Mouse (Mus musculus): ENCODE data around the gene Alg14.

Gene Alg14

DNA sequence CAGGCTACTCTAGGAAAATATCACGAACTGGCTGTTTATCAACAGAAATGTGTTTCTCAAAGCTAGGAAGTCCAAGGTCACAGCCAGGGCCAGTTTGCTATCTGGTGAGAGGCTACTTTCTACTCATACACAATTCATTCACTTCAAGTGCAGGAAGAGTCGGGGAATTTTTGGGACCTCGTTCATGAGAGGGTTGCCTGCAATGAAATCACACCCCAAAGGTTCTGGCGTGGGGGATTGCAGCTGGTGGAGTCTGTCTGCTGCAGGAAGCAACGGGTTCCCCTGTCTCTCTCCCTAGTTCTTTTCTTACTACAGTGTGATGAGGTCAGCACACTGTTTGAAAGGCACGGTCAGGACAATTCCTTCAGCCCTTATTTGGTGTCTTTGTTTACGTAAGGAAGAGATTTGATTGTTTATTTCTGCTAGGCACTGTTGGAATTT, 48.8 kb downstream of the Alg14 start:
- DNase-seq = no peak

GRCm38 (mm10) chr3:121343224-121343623, 51.7 kb downstream of the Alg14 start:
- no peak for DNase-seq

- DNase-seq = no peak
Observed at GRCm38 (mm10) chr3:121344056-121344945, 52.7 kb downstream of the Alg14 start.

DNA sequence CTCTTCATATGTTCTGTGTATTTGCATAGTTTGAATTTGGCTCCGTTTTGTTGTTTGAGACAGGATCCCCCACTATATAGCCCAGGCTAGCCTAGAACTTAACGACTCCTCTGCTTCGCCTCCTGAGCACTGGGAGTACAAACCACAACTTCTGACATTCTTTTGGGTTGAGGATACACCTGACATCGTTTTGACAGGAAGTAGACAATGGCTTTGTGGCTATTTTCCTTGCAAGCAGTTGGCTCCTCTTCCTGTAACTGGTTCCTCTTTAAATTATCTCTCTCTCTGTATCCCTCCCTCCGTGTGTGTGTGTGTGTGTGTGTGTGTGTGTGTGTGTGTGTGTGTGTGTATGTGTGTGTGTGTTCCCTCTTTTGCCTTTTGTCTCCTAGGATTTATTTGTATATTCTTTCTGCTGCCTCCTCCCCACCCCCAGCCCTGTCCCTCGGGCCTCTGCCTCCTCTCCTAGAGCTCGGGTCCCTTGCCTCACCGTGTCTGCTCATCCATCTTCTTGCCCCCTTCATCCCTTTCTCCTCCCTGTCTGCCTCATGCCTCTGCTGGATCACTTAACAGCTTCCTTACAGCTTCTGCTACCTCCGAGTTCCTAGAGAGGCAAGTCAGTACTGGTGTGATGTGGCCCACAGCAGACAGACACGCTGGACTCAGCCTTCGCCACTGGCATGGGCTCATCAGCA, 53.5 kb downstream of the Alg14 start:
- DNase-seq = no peak

GRCm38 (mm10) chr3:121345643-121346000, 54.0 kb downstream of the Alg14 start:
- DNase-seq = no peak

GRCm38 (mm10) chr3:121346507-121347267, 55.1 kb downstream of the Alg14 start:
- no peak for DNase-seq

DNA sequence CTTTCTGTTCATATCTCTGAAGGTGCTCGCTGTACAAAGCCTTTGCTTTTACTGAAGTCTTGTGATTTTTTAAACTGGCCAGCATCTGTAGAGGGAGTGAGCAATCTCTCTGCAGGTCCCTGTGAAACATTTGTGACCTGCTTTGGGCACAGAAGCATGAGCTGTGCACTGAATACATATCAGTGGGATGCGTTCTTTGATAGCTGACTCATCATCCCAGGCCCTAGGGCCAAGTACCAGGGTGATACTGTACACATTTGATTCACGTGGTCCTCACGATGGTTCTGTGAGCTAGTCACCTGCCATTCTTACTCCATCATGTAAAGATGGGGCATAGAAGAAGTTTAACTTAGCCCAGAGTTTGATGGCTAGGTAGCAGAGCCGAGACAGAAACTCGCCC, 57.2 kb downstream of the Alg14 start:
- DNase-seq = no peak

DNA sequence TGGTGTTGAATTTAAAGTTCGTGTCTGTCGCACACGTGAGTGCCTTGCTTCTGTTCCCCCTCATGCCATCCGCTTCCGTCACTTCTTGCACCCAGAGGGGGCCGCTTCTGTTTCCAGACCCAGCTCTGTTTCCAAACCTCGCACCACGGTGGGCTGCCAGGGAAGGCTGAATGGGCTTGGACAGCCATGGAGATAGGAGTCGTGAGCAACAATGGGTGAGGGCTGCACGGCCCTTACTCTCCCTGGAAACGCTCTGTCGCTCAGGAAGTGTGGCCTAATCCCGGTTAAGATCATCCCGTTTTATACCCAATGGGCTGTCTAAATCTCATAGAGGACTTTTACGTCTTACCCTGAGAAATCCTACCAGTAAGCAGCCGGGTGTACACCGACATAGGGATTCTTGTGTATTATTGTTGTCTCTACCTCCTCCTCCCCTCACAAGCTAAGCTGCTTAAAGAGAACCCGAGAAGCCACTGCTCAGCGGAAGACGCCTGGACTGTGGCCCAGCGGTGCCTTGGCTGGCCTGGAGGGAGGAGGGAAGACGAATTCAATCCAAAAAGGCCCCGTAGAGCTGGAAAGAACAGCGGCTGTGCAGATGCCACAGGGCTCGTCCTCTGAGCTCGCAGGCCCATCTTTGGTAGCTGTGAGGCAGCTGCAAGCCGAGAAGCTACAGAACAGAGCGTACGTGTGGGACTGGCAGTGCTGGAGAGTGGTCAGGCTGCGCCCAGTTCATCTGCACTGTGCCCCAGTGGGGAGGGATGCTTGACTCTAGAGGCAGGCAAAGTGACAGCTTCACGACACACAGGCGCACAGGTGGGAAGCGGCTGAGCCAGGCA, 58.0 kb downstream of the Alg14 start:
- DNase-seq = no peak

GRCm38 (mm10) chr3:121351257-121351656, 59.7 kb downstream of the Alg14 start:
- DNase-seq = no peak

DNA sequence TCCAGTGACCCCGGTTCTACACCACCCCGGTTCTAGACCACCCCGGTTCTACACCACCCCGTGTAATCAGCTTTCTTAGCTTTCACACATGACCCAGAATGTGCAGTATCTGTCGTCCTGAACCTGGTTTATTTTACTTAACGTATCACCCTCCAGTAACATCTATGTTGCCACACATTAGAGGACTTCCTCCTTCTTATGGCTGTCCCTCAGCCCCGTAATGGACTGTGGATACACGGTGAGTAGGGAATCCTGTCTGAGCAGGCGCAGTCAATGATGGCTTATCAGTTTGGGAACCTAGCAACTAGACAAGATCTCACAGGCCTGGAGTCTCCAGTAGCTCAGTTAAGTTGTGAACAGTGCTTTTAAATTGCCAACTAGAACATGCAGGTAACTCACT, 62.7 kb downstream of the Alg14 start:
- no peak for DNase-seq

- DNase-seq = no peak
Observed at GRCm38 (mm10) chr3:121354861-121355470, 63.4 kb downstream of the Alg14 start.

DNA sequence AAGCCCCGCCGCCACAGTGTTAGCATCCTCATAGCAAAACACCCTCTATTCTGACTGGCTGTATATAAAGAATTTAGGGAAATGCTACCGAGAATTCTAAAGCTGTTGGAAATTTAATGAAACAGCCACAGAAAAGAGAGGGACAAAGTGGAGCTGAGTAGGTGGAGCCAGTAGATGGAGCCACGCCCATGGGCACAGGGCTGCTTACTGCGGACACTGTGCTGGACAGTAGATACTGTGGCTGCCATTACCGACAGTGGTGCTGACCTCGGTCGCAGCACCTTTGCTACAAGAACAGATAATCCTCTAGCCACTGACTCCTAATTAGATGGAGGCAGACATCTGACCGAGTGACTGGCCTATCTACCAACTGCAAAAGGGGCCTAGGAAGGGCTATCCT, 64.0 kb downstream of the Alg14 start:
- DNase-seq = no peak

DNA sequence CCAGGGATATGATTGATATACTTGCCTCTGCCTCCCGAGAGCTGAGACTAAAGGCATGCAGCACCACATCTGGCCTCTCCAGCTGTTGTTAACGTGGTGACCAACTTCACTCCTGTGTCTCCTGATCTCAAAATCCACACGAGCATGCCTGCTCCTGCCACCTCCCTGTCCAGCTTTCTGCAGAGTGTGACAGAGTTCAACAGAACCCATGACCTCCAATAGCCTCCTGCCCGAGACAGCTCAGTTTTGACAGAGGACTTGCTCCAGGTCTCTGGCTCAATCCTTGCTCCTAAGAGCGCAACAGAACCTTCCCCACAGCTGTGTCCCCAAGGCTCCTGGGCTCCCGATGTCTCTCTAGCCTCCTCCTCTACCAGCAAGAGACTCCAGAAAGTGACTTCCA, 64.5 kb downstream of the Alg14 start:
- DNase-seq = no peak

GRCm38 (mm10) chr3:121357030-121357429, 65.5 kb downstream of the Alg14 start:
- DNase-seq = no peak

DNA sequence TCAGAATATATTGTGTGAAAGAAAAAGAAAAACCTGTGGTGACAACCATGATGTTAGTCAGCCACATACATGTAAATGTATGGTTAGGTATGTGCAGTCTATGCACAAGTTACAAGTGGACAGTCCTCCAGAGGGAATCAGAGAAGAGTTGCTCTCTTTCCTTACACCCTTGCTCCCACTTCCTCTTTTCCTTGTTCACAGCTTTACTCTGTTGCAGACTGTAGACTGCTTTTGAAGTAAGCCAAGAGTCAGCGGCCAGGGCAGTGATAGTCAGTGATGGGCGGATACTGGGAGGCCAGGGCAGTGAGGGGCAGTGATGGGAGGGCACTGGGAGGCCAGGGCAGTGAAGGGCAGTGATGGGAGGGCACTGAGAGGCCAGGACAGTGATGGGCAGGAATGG, 66.7 kb downstream of the Alg14 start:
- DNase-seq = no peak

DNA sequence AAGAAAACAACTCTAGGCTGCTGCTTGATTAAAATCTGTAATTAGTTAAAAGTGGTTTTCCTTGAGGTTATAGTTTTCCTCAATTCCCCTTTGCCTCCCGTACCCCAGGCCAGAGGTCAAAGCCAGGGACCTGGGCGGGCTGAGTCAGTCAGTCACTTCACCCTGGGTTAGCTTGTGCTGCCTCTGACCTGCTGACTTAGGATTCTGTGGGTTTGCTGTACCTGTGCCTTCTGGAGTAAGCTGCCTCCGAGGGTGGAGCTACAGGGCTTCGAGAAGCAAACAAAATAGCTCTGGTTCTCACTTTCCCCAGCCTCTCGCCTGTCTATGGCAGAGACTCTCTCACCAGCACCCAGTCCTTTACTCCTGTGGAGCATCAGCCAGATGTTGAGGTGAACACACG, 67.3 kb downstream of the Alg14 start:
- DNase-seq = no peak

DNA sequence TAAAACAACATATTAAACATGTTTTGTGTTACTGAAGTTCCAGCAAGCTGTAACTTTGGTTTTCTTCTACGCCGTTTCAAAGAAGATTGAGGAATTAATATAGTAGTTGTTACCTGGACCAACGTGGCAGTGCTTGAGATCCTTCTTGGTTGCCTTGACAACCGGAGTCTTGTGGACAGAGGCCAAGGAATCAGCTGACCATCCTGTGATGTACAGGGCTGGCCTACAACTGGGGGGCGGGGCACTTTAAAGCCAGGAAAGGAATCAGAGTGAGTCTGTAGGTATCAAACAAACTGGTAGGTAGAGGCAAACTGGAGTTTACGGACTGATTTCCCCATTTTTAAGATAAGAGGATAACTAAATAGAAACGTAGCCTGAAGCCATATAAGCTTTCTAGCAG, 67.7 kb downstream of the Alg14 start:
- DNase-seq = no peak

DNA sequence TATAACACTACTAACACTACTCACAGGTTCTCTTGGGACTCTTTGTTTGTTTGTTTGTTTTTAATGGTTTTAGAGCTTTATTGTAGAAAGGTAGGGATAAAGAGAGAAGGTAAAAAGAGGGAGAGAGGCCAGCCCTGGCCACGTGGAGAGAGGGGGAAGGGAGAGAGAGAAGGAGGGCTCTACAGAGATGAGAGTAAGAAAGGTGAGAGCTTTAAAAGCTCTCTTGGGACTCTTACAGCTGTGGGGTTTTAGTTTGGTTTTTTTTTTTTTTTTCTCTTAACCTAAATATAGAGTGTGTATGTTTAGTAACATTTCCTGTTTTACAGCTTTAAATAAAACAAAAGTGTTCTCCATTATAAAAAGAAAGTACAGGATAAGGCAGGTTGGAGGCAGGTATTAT, 70.4 kb downstream of the Alg14 start:
- DNase-seq = no peak

DNA sequence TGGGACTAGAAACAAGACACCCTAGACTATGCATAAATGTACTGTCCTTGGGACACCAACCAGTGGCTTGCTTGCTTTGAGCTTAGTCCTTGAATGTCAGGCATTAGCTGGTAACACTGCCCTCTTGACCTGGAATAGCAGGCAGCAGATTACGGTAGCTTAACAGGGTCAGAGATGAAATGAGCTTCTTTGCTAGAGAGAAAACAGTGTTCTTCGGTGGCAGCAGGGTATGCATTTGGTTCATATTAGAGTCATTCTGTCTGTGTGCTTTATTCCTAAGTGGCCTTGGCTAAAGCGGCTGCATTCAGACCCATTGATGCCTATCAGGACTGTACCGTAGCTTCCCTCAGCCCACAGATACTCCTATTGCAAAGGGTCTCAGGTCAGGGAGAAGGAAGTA, 72.8 kb downstream of the Alg14 start:
- DNase-seq = no peak

- no peak for DNase-seq
Observed at GRCm38 (mm10) chr3:121365131-121365530, 73.6 kb downstream of the Alg14 start.

GRCm38 (mm10) chr3:121368616-121369015, 77.0 kb downstream of the Alg14 start:
- DNase-seq = no peak

GRCm38 (mm10) chr3:121369517-121369916, 77.9 kb downstream of the Alg14 start:
- no peak for DNase-seq

Measured in layer of hippocampus, adult 9-11 months (tissue).